Mouse (Mus musculus): ENCODE data around the gene Gpr84. TPM values are rescaled to one million over a fixed set of nuclear protein-coding genes. Genes with fewer than 3 reads are reported as not detected.
A peak's percentile ranks its signal among the peaks of the same experiment; 100 is the strongest.
"Not testable (repeated sequence)": the region's sequence is repeated elsewhere in the genome, so short reads cannot be mapped to it uniquely, and the experiment has no call there.

Gene Gpr84
- polyA plus RNA-seq, 1 experiment from 2014 or later = 0.34 TPM

GRCm38 (mm10) chr15:103280817-103281464 lies 29.5 kb downstream of the Gpr84 start:
- H3K4me3 ChIP-seq (ENCODE audit: low read depth, low read length) = no peak overlapping the region
- H3K27ac ChIP-seq (ENCODE audit: low read depth) = no peak overlapping the region
- H3K9me3 ChIP-seq (ENCODE audit: control insufficient read depth, low read length) = no peaks in the 10 kb centered on the region
- no peaks in the 10 kb centered on the region for H3K27me3 ChIP-seq (replicated peaks; ENCODE audit: control insufficient read depth, insufficient read depth, low read length)
- H3K4me1 ChIP-seq (replicated peaks; ENCODE audit: control insufficient read depth, insufficient read depth, low read length) = peaks cover 15% of the 10 kb centered on the region
- no peak overlapping the region for H3K4me2 ChIP-seq (ENCODE audit: low read length)
- ATAC-seq (replicated peaks; ENCODE audit: low FRiP score, low TSS enrichment, low read depth) (peak; percentile 63), DNase-seq (ENCODE audit: low spot score) (no peak)
- no peak overlapping the region for H3K9ac ChIP-seq (ENCODE audit: low read length)
- 60% methylated on average over 3 of the region's 3 CpGs for WGBS
- H3K36me3 ChIP-seq (ENCODE audit: control insufficient read depth, insufficient read depth, low read length) = no peaks in the 10 kb centered on the region

DNA sequence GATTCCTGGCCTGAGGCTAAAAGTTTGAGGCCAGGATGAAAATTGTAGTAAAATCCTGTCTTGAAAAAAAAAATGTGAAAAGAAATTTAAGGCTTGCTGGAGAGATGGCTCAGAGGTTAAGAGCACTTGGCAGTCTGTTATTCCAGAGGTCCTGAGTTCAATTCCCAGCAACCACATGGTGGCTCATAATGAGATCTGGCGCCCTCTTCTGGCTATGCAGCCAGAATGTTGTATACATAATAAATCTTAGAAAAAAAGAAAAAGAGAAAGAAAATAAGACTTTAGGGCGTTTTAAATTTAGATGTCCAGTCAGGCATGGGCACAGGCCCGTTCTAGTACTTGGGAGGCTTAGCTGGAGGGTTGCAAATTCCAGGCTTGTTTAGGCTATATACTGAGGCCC lies 30.7 kb downstream of the Gpr84 start:
- Histone ChIP-seq H3K36me3 (ENCODE audit: control insufficient read depth, insufficient read depth, low read length) (no peaks in the 10 kb centered on the region), H3K4me1 (replicated peaks; ENCODE audit: control insufficient read depth, insufficient read depth, low read length) (peaks cover 6% of the 10 kb centered on the region; the same call in 1 of the 2 replicates), H3K27ac (ENCODE audit: low read depth) (no peak overlapping the region), H3K4me3 (ENCODE audit: low read depth, low read length) (no peak overlapping the region), H3K9me3 (ENCODE audit: control insufficient read depth, low read length) (no peaks in the 10 kb centered on the region), H3K4me2 (ENCODE audit: low read length) (no peak overlapping the region), H3K27me3 (replicated peaks; ENCODE audit: control insufficient read depth, insufficient read depth, low read length) (no peaks in the 10 kb centered on the region), H3K9ac (ENCODE audit: low read length) (no peak overlapping the region)
- no peak for DNase-seq (ENCODE audit: low spot score)
- WGBS = 60% methylated on average over 3 of the region's 3 CpGs
- no peak for ATAC-seq (replicated peaks; ENCODE audit: low FRiP score, low TSS enrichment, low read depth)

GRCm38 (mm10) chr15:103277949-103278348 lies 32.5 kb downstream of the Gpr84 start:
- H3K9me3 ChIP-seq (ENCODE audit: control insufficient read depth, low read length) = no peaks in the 10 kb centered on the region
- H3K27me3 ChIP-seq (replicated peaks; ENCODE audit: control insufficient read depth, insufficient read depth, low read length) = no peaks in the 10 kb centered on the region
- 51% methylated on average over 7 of the region's 7 CpGs for WGBS
- no peak for DNase-seq (ENCODE audit: low spot score)
- no peak overlapping the region for H3K27ac ChIP-seq (ENCODE audit: low read depth)
- no peak overlapping the region for H3K4me2 ChIP-seq (ENCODE audit: low read length)
- no peaks in the 10 kb centered on the region for H3K36me3 ChIP-seq (ENCODE audit: control insufficient read depth, insufficient read depth, low read length)
- peaks cover 14% of the 10 kb centered on the region for H3K4me1 ChIP-seq (replicated peaks; ENCODE audit: control insufficient read depth, insufficient read depth, low read length)
- no peak for ATAC-seq (replicated peaks; ENCODE audit: low FRiP score, low TSS enrichment, low read depth)
- no peak overlapping the region for H3K4me3 ChIP-seq (ENCODE audit: low read depth, low read length)
- no peak overlapping the region for H3K9ac ChIP-seq (ENCODE audit: low read length)

DNA sequence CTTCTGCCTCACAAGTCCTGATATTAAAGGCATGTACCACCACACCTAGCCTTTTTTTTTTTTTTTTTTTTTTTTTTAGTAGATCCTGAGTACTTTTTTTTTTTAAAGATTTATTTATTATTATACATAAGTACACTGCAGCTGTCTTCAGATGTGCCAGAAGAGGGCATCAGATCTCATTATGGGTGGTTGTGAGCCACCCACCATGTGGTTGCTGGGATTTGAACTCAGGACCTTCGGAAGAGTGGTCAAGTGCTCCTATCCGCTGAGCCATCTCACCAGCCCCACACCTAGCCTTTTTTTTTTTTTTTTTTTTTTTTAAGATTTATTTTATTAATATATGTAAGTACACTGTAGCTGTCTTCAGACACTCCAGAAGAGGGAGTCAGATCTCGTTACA lies 34.5 kb downstream of the Gpr84 start:
- not testable (repeated sequence) for H3K4me2 ChIP-seq (ENCODE audit: low read length); H3K9me3 ChIP-seq (ENCODE audit: control insufficient read depth, low read length); H3K4me3 ChIP-seq (ENCODE audit: low read depth, low read length); DNase-seq (ENCODE audit: low spot score); H3K27me3 ChIP-seq (replicated peaks; ENCODE audit: control insufficient read depth, insufficient read depth, low read length); H3K36me3 ChIP-seq (ENCODE audit: control insufficient read depth, insufficient read depth, low read length); H3K27ac ChIP-seq (ENCODE audit: low read depth); ATAC-seq (replicated peaks; ENCODE audit: low FRiP score, low TSS enrichment, low read depth); H3K9ac ChIP-seq (ENCODE audit: low read length)
- 90% methylated on average over 2 of the region's 3 CpGs for WGBS
- H3K4me1 ChIP-seq (replicated peaks; ENCODE audit: control insufficient read depth, insufficient read depth, low read length) = peaks cover 14% of the 10 kb centered on the region

- Histone ChIP-seq H3K9me3 (ENCODE audit: control insufficient read depth, low read length) (no peaks in the 10 kb centered on the region), H3K4me1 (replicated peaks; ENCODE audit: control insufficient read depth, insufficient read depth, low read length) (peaks cover 14% of the 10 kb centered on the region), H3K4me3 (ENCODE audit: low read depth, low read length) (peak within 1 kb of the TSS; percentile 87), H3K27me3 (replicated peaks; ENCODE audit: control insufficient read depth, insufficient read depth, low read length) (no peaks in the 10 kb centered on the region), H3K4me2 (ENCODE audit: low read length) (peak within 1 kb of the TSS; percentile 82), H3K36me3 (ENCODE audit: control insufficient read depth, insufficient read depth, low read length) (no peaks in the 10 kb centered on the region), H3K27ac (ENCODE audit: low read depth) (0 out of 2 replicates have a peak within 1 kb of the TSS, but pooled peaks have one; percentile 12), H3K9ac (ENCODE audit: low read length) (peak within 1 kb of the TSS; percentile 82)
- DNase-seq (ENCODE audit: low spot score) = peak; percentile 91
- peak; percentile 99 for ATAC-seq (replicated peaks; ENCODE audit: low FRiP score, low TSS enrichment, low read depth)
- under 1% methylated on average over 38 of the region's 38 CpGs for WGBS
Observed at GRCm38 (mm10) chr15:103272419-103273279, 37.8 kb downstream of the Gpr84 start, which contains the start of gene Copz1. Gene Copz1, plus strand, starts transcription at chr15:103272714.

- no peaks in the 10 kb centered on the region for H3K36me3 ChIP-seq (ENCODE audit: control insufficient read depth, insufficient read depth, low read length)
- H3K4me2 ChIP-seq (ENCODE audit: low read length) = no peak overlapping the region
- H3K27ac ChIP-seq (ENCODE audit: low read depth) = no peak overlapping the region
- WGBS = 76% methylated on average over 4 of the region's 4 CpGs
- no peak for ATAC-seq (replicated peaks; ENCODE audit: low FRiP score, low TSS enrichment, low read depth)
- DNase-seq (ENCODE audit: low spot score) = no peak
- H3K9me3 ChIP-seq (ENCODE audit: control insufficient read depth, low read length) = no peaks in the 10 kb centered on the region
- H3K9ac ChIP-seq (ENCODE audit: low read length) = no peak overlapping the region
- no peaks in the 10 kb centered on the region for H3K27me3 ChIP-seq (replicated peaks; ENCODE audit: control insufficient read depth, insufficient read depth, low read length)
- H3K4me3 ChIP-seq (ENCODE audit: low read depth, low read length) = no peak overlapping the region
- peaks cover 5% of the 10 kb centered on the region for H3K4me1 ChIP-seq (replicated peaks; ENCODE audit: control insufficient read depth, insufficient read depth, low read length)
Observed at GRCm38 (mm10) chr15:103268903-103269302, 41.5 kb downstream of the Gpr84 start.

DNA sequence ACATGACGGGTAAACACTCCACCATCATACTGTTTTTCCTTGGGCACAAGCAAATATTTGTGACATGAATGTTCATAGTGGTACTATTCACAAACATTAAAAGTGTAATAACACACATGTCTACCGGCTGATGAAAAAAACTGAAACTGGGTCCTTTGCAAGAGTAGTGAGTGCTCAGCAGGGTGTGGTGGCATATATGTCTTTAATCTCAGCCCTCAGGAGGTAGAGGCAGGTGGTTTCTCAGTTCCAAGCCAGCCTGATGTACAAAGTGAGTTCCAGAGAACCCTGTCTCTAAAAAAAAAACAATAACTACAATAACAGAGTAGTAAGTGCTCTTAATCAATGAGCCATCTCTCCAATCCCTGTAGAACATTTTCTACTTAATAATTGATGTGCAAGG lies 45.6 kb downstream of the Gpr84 start:
- Histone ChIP-seq H3K9me3 (ENCODE audit: control insufficient read depth, low read length) (no peaks in the 10 kb centered on the region), H3K4me2 (ENCODE audit: low read length) (no peak overlapping the region), H3K4me3 (ENCODE audit: low read depth, low read length) (no peak overlapping the region), H3K4me1 (replicated peaks; ENCODE audit: control insufficient read depth, insufficient read depth, low read length) (no peaks in the 10 kb centered on the region), H3K9ac (ENCODE audit: low read length) (no peak overlapping the region), H3K27ac (ENCODE audit: low read depth) (no peak overlapping the region), H3K36me3 (ENCODE audit: control insufficient read depth, insufficient read depth, low read length) (no peaks in the 10 kb centered on the region), H3K27me3 (replicated peaks; ENCODE audit: control insufficient read depth, insufficient read depth, low read length) (no peaks in the 10 kb centered on the region)
- ATAC-seq (replicated peaks; ENCODE audit: low FRiP score, low TSS enrichment, low read depth) = no peak
- WGBS = 87% methylated on average over 2 of the region's 2 CpGs
- DNase-seq (ENCODE audit: low spot score) = no peak

DNA sequence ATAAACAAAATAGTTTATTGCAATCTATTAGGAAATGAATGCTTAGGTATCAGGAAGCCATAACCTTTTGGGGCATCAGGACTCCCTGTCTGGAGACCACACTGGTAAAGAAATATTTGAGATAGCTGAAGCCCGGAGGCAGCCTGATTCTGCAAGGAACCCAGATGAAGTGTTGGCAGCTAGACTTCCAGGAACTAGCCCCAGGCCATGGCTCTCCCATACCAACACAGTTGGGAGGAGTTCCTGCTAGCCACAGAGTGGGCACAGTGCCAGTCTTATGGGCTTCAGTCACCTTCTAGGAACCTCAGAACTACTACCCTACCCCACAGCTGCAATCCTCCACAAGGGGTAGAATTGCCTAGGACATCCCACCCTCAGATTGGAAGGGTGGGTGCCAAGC lies 50.4 kb downstream of the Gpr84 start:
- no peaks in the 10 kb centered on the region for H3K27me3 ChIP-seq (replicated peaks; ENCODE audit: control insufficient read depth, insufficient read depth, low read length)
- ATAC-seq (replicated peaks; ENCODE audit: low FRiP score, low TSS enrichment, low read depth) (no peak), DNase-seq (ENCODE audit: low spot score) (no peak)
- WGBS = 67% methylated on average over 1 of the region's 1 CpGs
- H3K9me3 ChIP-seq (ENCODE audit: control insufficient read depth, low read length) = no peaks in the 10 kb centered on the region
- H3K27ac ChIP-seq (ENCODE audit: low read depth) = no peak overlapping the region
- H3K9ac ChIP-seq (ENCODE audit: low read length) = no peak overlapping the region
- H3K4me2 ChIP-seq (ENCODE audit: low read length) = no peak overlapping the region
- no peaks in the 10 kb centered on the region for H3K36me3 ChIP-seq (ENCODE audit: control insufficient read depth, insufficient read depth, low read length)
- H3K4me3 ChIP-seq (ENCODE audit: low read depth, low read length) = no peak overlapping the region
- H3K4me1 ChIP-seq (replicated peaks; ENCODE audit: control insufficient read depth, insufficient read depth, low read length) = peaks cover 2% of the 10 kb centered on the region
